Mouse (Mus musculus) urinary bladder, postnatal 10 days (tissue): ENCODE results near the gene Morn5.

Experiments
- DNase-seq: peaks from one replicate; pipeline ENCODE4 v3.0.0; 2022; ENCODE audit warnings: low spot score

Gene Morn5

GRCm38 (mm10) chr2:36048748-36049566 lies at the start of gene Morn5, which contains the start of gene Ndufa8:
Morn5 (plus strand) TSS chr2:36049458.
Ndufa8 (minus strand) TSS chr2:36049406.
- DNase-seq = peak; percentile 92

GRCm38 (mm10) chr2:36000390-36000789 lies 48.9 kb upstream of the Morn5 start:
- DNase-seq = no peak

- DNase-seq = no peak
Measured at GRCm38 (mm10) chr2:36002188-36002587, 47.1 kb upstream of the Morn5 start.

- no peak for DNase-seq
Measured at GRCm38 (mm10) chr2:36008071-36008470, 41.2 kb upstream of the Morn5 start.

DNA sequence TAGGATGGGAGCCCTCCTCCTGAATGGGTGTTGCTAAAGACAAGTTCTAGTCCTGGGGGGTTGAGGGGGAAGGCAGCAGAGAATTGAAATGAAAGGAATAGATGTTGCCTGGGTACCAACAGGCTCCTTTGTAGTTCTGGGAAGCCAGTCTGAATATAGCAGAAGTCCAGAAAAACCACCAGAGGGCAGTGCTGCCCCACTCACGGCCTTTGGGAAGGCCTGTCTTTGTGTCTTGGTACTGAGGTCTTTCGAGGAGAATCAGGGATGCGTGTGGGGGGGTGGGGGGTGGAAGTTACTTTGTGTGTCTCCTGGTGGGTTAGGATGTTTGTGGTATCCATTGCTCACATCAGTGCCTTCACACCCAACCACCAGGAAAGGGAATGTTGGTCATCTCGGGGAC lies 39.9 kb upstream of the Morn5 start:
- no peak for DNase-seq

DNA sequence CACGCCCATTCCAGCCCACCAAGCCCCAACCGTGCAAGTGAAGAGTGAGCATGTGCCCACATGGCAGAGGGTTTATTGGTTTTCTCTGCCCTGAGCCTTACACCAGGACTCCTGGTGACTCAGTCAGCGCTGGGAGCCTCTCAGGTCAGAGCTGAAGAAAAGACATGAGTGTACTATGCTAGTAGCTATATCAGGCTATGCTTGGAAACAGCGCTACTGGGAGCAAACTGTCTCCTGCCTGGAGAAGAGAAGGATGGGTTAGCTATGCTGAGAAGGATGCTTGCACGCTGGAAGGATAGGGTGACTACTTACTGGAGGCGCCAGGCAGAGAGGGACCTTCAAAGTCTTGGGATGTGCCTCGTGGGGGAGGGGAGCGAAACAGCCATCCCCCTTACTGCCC lies 38.7 kb upstream of the Morn5 start:
- no peak for DNase-seq

DNA sequence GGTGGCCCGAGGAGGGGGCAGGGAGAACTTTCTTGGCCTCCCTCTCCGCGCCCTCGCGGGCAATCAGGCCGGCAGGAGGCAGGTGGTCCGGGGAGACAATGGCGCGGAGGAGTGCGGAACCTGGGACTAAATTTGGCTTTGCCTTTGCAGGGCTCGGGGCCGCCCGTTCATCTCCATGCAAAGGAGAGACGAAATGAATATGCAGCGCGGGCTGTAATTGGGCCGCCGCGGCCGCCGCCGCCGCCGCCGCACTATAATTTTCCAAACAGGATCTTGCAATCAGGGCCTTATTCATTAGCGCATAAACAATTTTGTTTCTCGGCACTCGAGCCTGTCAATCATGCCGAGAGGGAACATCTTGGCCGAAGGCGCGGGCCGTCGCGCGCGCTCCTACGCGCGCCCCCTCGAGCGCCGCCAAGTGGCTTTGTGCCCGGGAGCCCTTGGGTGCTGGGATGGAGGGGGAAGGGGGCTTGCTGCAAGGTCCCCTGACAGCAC lies 37.9 kb upstream of the Morn5 start:
- no peak for DNase-seq

GRCm38 (mm10) chr2:36013010-36013409 lies 36.2 kb upstream of the Morn5 start:
- DNase-seq = no peak

DNA sequence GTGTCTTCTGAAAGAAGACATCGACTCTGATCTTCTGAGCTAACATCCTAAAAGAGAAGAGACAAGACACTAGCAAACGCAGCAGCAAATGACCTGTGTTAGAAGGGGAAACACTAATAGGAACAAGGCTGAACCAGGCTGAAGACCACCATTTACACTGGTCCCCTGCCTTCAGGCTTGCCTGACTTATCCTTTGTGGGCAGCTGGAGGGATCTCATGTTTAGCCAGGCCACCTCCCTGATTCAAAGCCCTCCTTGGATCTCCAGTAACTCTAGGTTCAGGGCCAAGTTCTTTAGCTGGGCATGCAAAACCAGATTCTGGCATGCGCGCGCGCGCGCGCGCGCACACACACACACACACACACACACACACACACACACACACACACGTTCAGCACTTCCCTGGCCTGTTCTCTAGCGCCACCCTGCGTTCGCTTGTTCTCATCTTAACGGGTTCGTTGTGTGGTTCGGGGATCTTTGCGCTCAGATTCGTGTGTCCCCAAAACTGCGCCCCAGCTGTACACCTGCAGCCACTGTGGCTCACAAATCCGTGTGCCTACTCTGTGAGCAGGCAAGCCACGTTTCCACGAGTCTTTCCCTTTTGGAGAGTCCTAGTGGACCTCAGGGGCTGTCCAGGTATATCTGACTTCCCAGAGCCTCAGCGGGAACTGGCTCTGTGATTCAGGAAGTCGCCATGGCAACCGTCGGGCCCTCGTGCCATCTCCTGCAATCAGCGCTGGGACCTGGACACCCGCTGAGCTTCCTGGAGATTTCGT lies 27.7 kb upstream of the Morn5 start:
- peak; percentile 54 for DNase-seq

DNA sequence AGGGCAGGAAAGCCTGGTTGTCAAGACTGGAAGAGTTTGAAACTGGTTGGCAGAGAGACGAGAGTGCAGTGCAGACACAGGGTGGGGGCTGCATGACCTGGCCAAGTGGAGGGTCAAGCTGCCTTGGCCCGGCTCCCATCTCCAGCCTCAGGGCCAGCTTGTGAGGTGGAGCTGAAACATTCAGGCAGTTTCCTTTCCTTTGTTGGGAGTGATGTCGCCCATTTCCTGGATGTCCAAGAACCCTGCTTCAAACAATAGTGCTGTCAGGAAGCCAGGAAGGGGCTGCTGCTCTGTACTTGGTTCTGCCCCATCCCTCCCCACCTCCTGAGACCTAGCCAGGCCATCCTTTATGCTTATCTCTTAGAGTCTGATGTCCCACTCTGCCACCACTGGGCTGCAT lies 26.0 kb upstream of the Morn5 start:
- DNase-seq = no peak

DNA sequence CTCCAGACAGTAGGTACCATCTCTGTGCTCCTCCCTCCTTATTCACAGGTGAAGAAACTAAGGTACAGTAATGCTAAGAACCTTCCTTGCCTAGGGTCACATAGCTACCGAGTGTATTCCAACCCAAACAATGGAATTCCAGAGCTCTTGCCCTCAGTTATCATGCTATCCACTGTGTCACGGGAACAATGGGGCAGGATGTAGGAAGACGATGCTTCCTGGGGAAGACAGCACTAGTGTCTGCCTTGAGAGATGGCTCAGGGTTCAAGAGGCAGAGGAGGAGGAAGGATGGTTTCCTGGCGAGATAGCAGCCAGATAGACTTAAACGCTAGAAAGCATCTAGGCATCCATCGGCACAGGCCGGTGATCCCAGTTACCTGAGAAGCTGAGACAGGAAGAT lies 16.4 kb upstream of the Morn5 start:
- DNase-seq = no peak

DNA sequence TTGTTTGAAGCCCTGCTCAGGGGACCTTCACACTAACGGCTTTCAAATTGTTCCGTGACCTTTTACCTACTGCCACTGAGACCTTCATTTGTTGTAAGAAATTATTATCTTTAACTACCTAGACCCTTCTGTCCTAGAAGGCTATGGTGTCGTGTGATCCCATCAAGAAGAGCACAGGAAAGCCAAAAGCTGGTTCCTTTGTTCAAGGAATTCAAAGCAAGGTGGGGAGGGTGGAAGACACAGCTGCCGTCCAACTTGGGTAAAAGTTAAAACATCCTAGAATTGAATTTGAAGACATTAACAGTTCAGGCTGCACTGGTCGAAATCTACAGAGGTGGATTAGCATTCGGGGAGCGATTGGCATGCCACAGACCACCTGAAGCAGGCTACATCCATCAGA lies 15.3 kb upstream of the Morn5 start:
- DNase-seq = no peak

GRCm38 (mm10) chr2:36034898-36035297 lies 14.4 kb upstream of the Morn5 start:
- DNase-seq = no peak

DNA sequence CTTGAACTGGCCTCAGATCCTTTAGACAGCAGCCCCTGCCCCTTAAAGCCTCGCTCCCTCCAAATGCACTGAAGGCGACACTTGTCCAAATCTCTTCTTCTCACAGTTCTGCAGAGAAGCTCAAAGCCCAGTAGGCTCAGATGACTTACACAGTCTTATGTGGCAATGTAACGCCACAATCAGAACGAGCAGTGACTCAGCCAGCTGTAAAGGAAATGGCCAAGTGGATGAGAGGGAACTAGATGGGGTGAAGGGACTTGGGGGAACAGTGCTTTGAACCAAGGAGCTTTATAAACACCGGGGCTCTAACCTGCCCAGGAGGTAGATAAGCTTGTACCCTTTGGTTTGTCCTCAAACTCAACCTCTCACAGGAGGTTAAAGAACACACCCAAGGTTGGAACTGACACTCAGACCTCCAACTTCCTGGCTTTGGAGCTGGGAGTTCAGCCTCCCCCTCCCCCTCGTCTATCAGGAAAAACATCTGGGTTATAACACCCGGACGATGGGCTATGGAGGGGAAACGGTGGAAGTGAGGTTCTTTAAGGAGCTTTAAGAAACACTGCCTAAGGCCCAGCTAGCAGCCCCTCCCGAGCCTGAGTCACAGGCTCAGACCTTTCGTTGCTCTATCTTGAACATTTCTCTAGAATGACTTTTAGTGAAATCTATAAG lies 13.7 kb upstream of the Morn5 start:
- no peak for DNase-seq

DNA sequence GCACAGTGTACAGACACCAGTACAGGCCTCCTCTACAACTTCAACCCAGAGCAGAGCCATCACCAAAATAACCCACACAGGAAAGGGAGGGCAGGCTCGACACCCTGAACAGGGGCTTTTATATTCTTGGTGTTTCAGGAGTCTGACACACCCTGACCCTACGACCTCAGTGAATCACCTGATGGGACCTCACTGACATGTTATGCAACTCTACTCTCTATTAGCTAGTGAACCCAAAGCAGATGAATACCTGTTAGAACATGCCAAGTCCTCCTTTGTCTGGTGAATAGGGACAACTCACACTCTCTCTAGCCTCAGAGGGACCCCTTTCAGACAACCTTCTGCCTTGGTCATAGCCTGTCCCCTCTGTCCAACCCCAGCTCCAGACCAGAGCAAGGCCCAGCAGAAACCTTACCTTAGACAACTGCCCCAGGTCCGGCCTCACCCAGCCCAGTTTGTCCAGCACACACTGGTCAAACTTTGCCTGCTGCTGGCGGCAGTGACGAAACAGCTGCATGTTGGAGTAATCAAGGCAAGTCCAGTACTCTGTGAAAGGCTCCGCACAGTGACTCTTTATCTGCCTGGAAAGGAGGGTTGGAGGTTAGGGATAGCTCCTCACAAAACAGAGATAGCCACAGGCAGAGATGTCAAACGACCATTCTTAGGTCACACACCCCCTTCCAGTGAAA lies 9.8 kb upstream of the Morn5 start:
- DNase-seq = no peak

DNA sequence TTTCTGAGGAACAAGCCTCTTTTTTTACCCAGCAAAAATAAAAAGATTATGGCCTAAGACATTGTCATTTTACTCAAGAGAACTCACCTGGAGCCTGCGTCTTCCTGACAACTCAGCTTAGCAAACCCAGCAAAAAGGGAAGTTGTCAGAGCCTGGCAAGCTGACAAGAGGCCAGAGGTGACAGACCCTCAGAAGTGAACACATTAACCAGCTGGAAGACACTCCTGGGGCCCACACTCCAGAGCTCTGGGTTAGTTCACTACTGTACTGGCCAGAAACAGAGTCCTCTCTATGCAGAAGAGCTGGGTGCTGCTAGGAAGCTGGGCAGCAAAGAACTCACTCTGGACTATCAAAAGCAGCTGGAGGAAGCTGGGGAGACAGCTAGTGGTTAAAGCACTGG lies 8.4 kb upstream of the Morn5 start:
- no peak for DNase-seq

DNA sequence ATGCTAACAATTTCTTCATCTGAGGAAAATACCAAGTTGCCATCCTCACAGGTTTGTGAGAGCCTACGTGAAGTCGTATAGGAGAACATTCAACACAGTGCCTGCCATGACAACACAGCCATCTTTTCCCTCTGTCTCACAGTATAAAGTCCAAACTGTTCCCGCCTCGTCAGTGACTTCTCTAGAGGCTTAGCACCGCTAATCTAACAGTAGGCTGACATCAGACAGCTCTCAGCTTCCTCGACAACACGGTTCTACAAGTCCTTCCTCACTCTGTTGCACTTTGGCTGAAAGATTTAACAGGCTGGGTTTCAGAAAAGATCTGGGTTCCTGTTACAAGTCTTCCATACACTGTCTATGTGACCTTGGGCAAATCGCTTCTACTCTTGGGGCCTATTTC lies 1.1 kb upstream of the Morn5 start:
- no peak for DNase-seq

- DNase-seq = no peak
Measured at GRCm38 (mm10) chr2:36049567-36049954, 303 bp downstream of the Morn5 start.

DNA sequence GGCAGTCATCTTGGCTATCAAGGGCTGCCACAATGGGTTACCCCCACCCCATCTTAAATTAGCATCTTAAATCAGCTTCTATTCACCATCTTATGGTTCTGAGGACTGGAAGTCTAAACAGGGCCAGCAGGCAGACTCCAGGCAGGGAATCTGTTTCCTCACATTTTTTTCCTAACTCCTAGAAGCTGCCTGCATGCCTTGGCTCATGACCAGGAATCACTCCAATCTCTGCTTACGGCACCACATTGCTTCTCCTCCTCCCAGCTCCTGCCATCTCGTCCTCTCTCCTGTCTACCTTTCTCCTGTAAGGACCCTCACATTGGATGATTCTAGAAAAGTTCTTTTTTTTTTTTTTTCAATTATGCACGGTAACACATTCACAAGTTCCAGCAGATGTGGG lies 4.0 kb downstream of the Morn5 start:
- DNase-seq = no peak

DNA sequence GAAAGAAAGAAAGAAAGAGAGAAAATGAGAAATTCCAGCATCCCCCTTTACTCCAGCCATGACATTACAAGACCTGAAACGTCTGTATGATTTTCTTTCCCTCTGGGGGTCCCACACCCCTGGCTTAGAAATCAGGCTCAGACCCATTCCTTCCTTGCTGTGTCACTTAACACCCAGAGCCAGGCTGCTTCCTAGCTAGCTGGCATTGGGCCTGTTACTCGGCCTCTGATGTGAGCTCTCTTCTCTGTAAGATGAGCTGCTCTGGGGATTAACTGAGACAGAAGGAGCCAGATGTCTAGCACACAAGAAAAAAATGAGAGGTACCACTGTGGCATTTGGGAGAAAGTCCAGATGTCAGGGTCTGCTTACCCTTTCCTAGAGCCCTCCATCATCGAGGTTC lies 7.0 kb downstream of the Morn5 start:
- DNase-seq = no peak

GRCm38 (mm10) chr2:36061409-36061808 lies 12.2 kb downstream of the Morn5 start:
- DNase-seq = no peak

DNA sequence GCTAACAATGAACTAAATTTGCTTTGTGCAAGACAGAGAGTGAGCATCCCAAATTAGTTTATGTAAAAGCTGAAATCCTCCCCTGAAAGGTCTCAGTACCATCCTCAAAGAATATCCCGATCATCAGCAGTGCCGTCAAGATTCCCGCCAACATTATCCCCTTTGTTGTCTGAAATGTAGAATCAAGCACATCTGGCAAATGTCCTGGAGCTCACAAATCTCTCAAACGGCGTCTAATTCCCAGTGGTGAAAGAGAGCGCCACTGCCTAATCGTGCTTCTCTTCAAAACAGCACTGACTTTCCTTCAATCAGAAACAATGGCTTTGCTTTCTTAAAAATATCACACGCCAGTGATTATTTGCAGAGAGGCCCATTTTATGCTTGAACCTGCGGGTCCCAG lies 17.9 kb downstream of the Morn5 start:
- no peak for DNase-seq
